Mouse (Mus musculus): ENCODE measurements around the gene Col17a1.

DNA sequence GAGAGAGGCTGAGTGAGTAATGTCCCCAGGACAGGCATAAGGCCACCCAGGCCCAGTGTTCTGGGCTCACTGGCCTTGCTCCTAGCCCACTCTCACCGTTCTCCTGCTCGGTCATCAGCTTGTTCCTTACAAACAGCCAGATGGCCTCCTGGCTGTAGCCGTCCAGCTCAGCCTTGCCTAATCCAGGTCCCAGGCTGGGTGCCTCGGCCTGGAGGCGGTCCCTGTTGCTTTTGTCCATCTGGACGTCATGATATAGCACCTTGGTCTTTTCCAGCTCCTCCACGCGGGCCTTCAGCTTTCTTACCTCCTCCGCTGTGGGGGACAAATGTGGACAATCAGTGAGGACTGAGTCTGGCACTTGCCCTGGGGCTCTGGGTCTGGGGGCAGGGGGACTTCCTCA, 23.5 kb downstream of the Col17a1 start:
- TF ChIP-seq POLR2A (IDR thresholded peaks at IDR 0.05; ENCODE audit: insufficient read depth, low read length) (no peak), CTCF (IDR thresholded peaks at IDR 0.05; ENCODE audit: low read depth, low read length) (no peak)

Data from ES-Bruce4 (cell line).